In the genomic region with DNA sequence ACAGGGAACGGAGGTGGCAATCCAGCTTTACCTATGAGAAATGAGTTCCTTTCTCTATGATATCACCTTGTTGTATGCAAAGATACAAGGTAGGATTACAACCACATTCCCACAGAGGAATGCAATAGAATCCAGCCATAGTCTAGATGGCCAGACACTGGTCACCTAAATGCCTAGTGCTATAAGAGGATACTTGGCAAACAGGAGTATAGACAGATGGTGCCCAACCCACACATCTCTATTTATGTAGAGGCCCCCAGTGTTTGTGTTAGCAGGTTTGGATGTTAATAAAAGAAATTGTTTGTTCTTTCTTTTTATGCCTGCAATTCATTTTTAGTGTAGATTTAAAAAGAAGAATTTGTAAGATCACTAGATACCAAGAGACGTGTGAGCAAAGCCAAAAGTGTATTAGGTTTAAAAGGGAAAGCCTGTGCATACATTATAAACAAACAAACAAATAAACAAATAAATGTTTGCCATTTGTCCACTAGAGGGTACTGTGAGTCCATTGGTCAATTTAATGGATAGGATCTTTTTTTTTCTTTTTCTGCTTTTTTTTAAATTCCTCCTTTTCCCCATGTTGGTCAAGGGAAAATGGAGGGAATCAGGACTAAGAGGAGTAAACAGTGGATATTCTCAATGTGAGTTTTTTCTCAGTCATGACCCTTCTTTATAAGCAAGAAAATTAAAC, we compare ENCODE assay signal across 14 mouse cellular contexts.
DNase-seq lines count a peak whose midpoint lies in the region; ATAC-seq and TF ChIP-seq lines count a peak whose summit lies in the region.
"Had no signal": no experiment of that assay in that cellular context is flagged by ENCODE, and none has a peak within 500 bp of the region (broad histone marks: within the 10 kb centered on the region; RNA-seq: fewer than 3 reads in every experiment).

No protein-coding gene starts in this region.

- 52% methylated on average over 2 of the region's 2 CpGs for WGBS in heart, postnatal 0 days
- WGBS in midbrain, embryonic 14.5 days, result 76% methylated on average over 2 of the region's 2 CpGs
- 81% methylated on average over 2 of the region's 2 CpGs for WGBS in midbrain, embryonic 13.5 days

- H3K9ac ChIP-seq in heart, postnatal 0 days (replicated peaks; ENCODE audit: low read depth, low read length), result no peak overlapping the region
- no peak overlapping the region for H3K9ac ChIP-seq in midbrain, embryonic 14.5 days (replicated peaks; ENCODE audit: low read length)
- H3K9ac ChIP-seq in midbrain, embryonic 13.5 days (replicated peaks), result no peak overlapping the region
- H3K9ac ChIP-seq: liver, embryonic 14.5 days; neural tube, embryonic 12.5 days had no signal

- no peaks in the 10 kb centered on the region for H3K36me3 ChIP-seq in heart, postnatal 0 days (replicated peaks; ENCODE audit: control insufficient read depth, insufficient read depth, low read length)
- H3K36me3 ChIP-seq in midbrain, embryonic 14.5 days (ENCODE audit: control insufficient read depth, insufficient read depth, low read length), result no peaks in the 10 kb centered on the region
- H3K36me3 ChIP-seq in midbrain, embryonic 13.5 days, result no peaks in the 10 kb centered on the region
- H3K36me3 ChIP-seq: G1E; neural tube, embryonic 12.5 days had no signal

- no peak overlapping the region for H3K4me2 ChIP-seq in heart, postnatal 0 days (ENCODE audit: low read depth, low read length)
- H3K4me2 ChIP-seq in midbrain, embryonic 14.5 days (ENCODE audit: low read length), result no peak overlapping the region
- H3K4me2 ChIP-seq in midbrain, embryonic 13.5 days (replicated peaks), result no peak overlapping the region
- H3K4me2 ChIP-seq: neural tube, embryonic 12.5 days had no signal

- DNase-seq in heart, postnatal 0 days (ENCODE audit: low spot score), result no peak
- DNase-seq in heart, adult 9 months (ENCODE audit: low spot score in 2 of 2), result no peak
- DNase-seq in midbrain, embryonic 14.5 days, result peak; percentile 72
- DNase-seq in cerebellum, adult 11 months, result peak; percentile 35
- peak; percentile 41 for DNase-seq in retina, embryonic 14.5 days (ENCODE audit: low spot score)
- DNase-seq in adrenal gland, postnatal 14 days, result no peak
- DNase-seq in spleen, postnatal 14 days (ENCODE audit: low spot score in 2 of 2), result no peak
- DNase-seq: heart, postnatal 4 days; kidney, postnatal 10 days; right cerebral cortex, postnatal 14 days had no signal

- H3K9me3 ChIP-seq in heart, postnatal 0 days (replicated peaks; ENCODE audit: control insufficient read depth, low read length), result no peaks in the 10 kb centered on the region
- H3K9me3 ChIP-seq in midbrain, embryonic 14.5 days (ENCODE audit: control insufficient read depth, low read length), result no peaks in the 10 kb centered on the region
- H3K9me3 ChIP-seq in midbrain, embryonic 13.5 days, result no peaks in the 10 kb centered on the region
- H3K9me3 ChIP-seq: neural tube, embryonic 12.5 days had no signal

- ATAC-seq in heart, postnatal 0 days (ENCODE audit: insufficient read depth, low read depth), result no peak
- ATAC-seq in midbrain, embryonic 14.5 days (ENCODE audit: low FRiP score, low TSS enrichment), result no peak
- no peak for ATAC-seq in midbrain, embryonic 13.5 days

- H3K27ac ChIP-seq in heart, postnatal 0 days (ENCODE audit: low read depth), result no peak overlapping the region
- no peak overlapping the region for H3K27ac ChIP-seq in midbrain, embryonic 14.5 days (replicated peaks; ENCODE audit: low read depth, low read length)
- H3K27ac ChIP-seq in midbrain, embryonic 13.5 days, result no peak overlapping the region
- H3K27ac ChIP-seq: liver, embryonic 14.5 days; neural tube, embryonic 12.5 days had no signal

- peak; percentile 25; the same call in 1 of the 2 replicates for TF ChIP-seq CTCF in heart, postnatal 0 days (IDR thresholded peaks at IDR 0.05; ENCODE audit: low read depth)

- H3K4me3 ChIP-seq in heart, postnatal 0 days (ENCODE audit: low read depth, low read length), result no peak overlapping the region
- H3K4me3 ChIP-seq in midbrain, embryonic 14.5 days (replicated peaks; ENCODE audit: low read depth, low read length), result no peak overlapping the region
- H3K4me3 ChIP-seq in midbrain, embryonic 13.5 days (replicated peaks), result no peak overlapping the region
- H3K4me3 ChIP-seq: neural tube, embryonic 12.5 days had no signal

- no peaks in the 10 kb centered on the region for H3K27me3 ChIP-seq in heart, postnatal 0 days (ENCODE audit: control insufficient read depth, insufficient read depth, low read length)
- H3K27me3 ChIP-seq in midbrain, embryonic 14.5 days (ENCODE audit: control insufficient read depth, insufficient read depth, low read length), result no peaks in the 10 kb centered on the region
- H3K27me3 ChIP-seq in midbrain, embryonic 13.5 days, result no peaks in the 10 kb centered on the region
- H3K27me3 ChIP-seq: neural tube, embryonic 12.5 days had no signal

- no peaks in the 10 kb centered on the region for H3K4me1 ChIP-seq in heart, postnatal 0 days (ENCODE audit: control insufficient read depth, insufficient read depth)
- no peaks in the 10 kb centered on the region for H3K4me1 ChIP-seq in midbrain, embryonic 14.5 days (ENCODE audit: control insufficient read depth, insufficient read depth, low read length)
- H3K4me1 ChIP-seq in midbrain, embryonic 13.5 days (replicated peaks), result peaks cover 5% of the 10 kb centered on the region; the same call in 1 of the 2 replicates
- H3K4me1 ChIP-seq: neural tube, embryonic 12.5 days had no signal

- TF ChIP-seq EP300 in heart, postnatal 0 days (IDR thresholded peaks at IDR 0.05; ENCODE audit: low read depth), result no peak

Comparison
In these comparisons a context has a peak if more than half of its experiments do, and no peak if none do; other contexts are left out.
1. DNase-seq: peak in midbrain, embryonic 14.5 days (single experiment), cerebellum, adult 11 months (single experiment) and retina, embryonic 14.5 days (single experiment); none in heart, postnatal 0 days (single experiment), heart, adult 9 months (0 of 2), adrenal gland, postnatal 14 days (single experiment) and spleen, postnatal 14 days (0 of 2).